Mouse (Mus musculus): ENCODE measurements around the gene Flvcr1.

Flvcr1 gene

GRCm38 (mm10) chr1:190978511-190979073 lies 47.4 kb downstream of the Flvcr1 start:
- DNase-seq, result peak; percentile 47 to 70

- DNase-seq, result no peak
Measured at GRCm38 (mm10) chr1:190978001-190978400, 48.0 kb downstream of the Flvcr1 start.

GRCm38 (mm10) chr1:190976887-190977573 lies 48.9 kb downstream of the Flvcr1 start:
- peak in 1 of 2 experiments; percentile 24 for DNase-seq

- DNase-seq, result no peak
Measured at GRCm38 (mm10) chr1:190974833-190975232, 51.1 kb downstream of the Flvcr1 start.

- DNase-seq, result no peak
Measured at GRCm38 (mm10) chr1:190974191-190974590, 51.8 kb downstream of the Flvcr1 start.

- DNase-seq, result peak in 1 of 2 experiments; percentile 28
Measured at GRCm38 (mm10) chr1:190972612-190973192, 53.3 kb downstream of the Flvcr1 start.

- DNase-seq, result no peak
Measured at GRCm38 (mm10) chr1:190971708-190972610, 54.0 kb downstream of the Flvcr1 start.

GRCm38 (mm10) chr1:190968010-190968409 lies 57.9 kb downstream of the Flvcr1 start:
- DNase-seq, result no peak

- DNase-seq, result peak; percentile 34 to 53
Measured at GRCm38 (mm10) chr1:190964992-190965780, 60.8 kb downstream of the Flvcr1 start.

- no peak for DNase-seq
Measured at GRCm38 (mm10) chr1:190962760-190963159, 63.2 kb downstream of the Flvcr1 start.

GRCm38 (mm10) chr1:190958821-190959220 lies 67.1 kb downstream of the Flvcr1 start:
- no peak for DNase-seq

Data from kidney, postnatal 4 days (tissue).